Mouse (Mus musculus) liver, embryonic 12.5 days (tissue): ENCODE measurements at regions not wholly inside any gene's neighbourhood (a gene's known extent, or its start where the extent isn't known, plus 50 kb on each side); places are given as distances from the start of the nearest gene placed in this dataset.

Experiments
- ATAC-seq: fragments of 200-750 bp; cut with Nextera tagmentation; 2 replicates; pipeline ENCODE4 v1.8.0; 2017; ENCODE audit warnings: moderate number of reproducible peaks, mild to moderate bottlenecking, moderate library complexity
- H3K27ac ChIP-seq: fragments of 300-500 bp; sonication (generic); 2 replicates; pipeline ENCODE4 v1.5.1; 2016; ENCODE audit warnings: mild to moderate bottlenecking
- H3K27me3 ChIP-seq: fragments of 300-500 bp; sonication (generic); replicated peaks from 2 replicates; pipeline ENCODE4 v1.6.1; 2016; ENCODE audit warnings: mild to moderate bottlenecking, moderate library complexity
- H3K36me3 ChIP-seq: fragments of 300-500 bp; sonication (generic); 2 replicates; pipeline ENCODE4 v1.6.1; 2016; ENCODE audit warnings: mild to moderate bottlenecking, moderate library complexity
- H3K4me1 ChIP-seq: fragments of 300-500 bp; sonication (generic); 2 replicates; pipeline ENCODE4 v1.6.1; 2016
- H3K4me2 ChIP-seq: fragments of 300-500 bp; sonication (generic); 2 replicates; pipeline ENCODE4 v1.6.1; 2016; ENCODE audit warnings: mild to moderate bottlenecking, moderate library complexity
- H3K4me3 ChIP-seq: fragments of 300-500 bp; sonication (generic); 2 replicates; pipeline ENCODE4 v1.5.1; 2016; ENCODE audit warnings: mild to moderate bottlenecking, moderate library complexity
- H3K9ac ChIP-seq: fragments of 300-500 bp; sonication (generic); 2 replicates; pipeline ENCODE4 v1.6.1; 2016; ENCODE audit warnings: mild to moderate bottlenecking, moderate library complexity
- H3K9me3 ChIP-seq: fragments of 300-500 bp; sonication (generic); replicated peaks from 2 replicates; pipeline ENCODE4 v1.6.1; 2016; ENCODE audit warnings: mild to moderate bottlenecking, moderate library complexity
- WGBS: fragments of 180-500 bp; shearing (Covaris S2); methylation state at CpG from one replicate; pipeline ENCODE4 v1.1.7; 2016; ENCODE audit not compliant: insufficient replicate concordance; 5-methylcytosine and 5-hydroxymethylcytosine counted together

GRCm38 (mm10) chr2:160048286-160048685 is 285.7 kb downstream of the Gm826 start:
- no peak overlapping the region for H3K27ac ChIP-seq
- no peaks in the 10 kb centered on the region for H3K9me3 ChIP-seq
- no peak for ATAC-seq
- no peak overlapping the region for H3K4me2 ChIP-seq
- 75% methylated on average over 9 of the region's 9 CpGs for WGBS
- no peaks in the 10 kb centered on the region for H3K36me3 ChIP-seq
- H3K9ac ChIP-seq: no peak overlapping the region
- no peaks in the 10 kb centered on the region for H3K27me3 ChIP-seq
- no peaks in the 10 kb centered on the region for H3K4me1 ChIP-seq
- H3K4me3 ChIP-seq: no peak overlapping the region

DNA sequence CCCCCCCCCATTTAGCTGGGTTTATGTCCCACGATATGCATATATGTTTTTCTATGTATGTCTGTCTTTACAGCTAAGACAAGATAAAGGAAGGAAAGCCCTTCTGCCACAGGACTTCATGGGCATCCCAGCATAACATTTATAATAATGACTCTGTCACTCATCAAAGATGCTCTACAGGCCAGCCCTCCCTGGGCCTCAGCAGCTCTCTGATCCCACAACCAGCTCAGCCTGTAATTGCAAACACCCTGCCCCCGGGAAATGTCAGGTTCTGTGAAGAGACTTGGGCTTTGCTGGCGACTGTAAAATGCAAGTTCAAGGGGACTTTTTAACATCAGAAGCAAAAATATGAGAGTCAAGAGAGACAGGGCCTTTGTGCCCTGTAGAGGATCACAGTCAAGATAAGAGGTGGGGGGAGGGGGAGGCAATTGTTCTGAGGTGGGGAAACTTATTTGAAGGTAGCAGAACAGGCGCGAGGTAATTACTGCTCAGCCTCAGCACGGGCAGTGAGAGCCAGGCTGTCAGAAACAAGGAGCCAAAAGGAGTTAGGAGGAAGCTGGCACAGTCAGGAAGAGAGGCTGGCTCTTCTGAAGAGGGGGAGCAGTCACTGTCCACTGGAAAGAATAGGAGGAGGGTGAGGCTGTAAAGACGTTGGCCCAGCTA is 286.9 kb downstream of the Gm826 start:
- H3K27me3 ChIP-seq: no peaks in the 10 kb centered on the region
- H3K4me3 ChIP-seq: no peak overlapping the region
- H3K27ac ChIP-seq: no peak overlapping the region
- no peaks in the 10 kb centered on the region for H3K4me1 ChIP-seq
- H3K4me2 ChIP-seq: no peak overlapping the region
- H3K9ac ChIP-seq: no peak overlapping the region
- H3K36me3 ChIP-seq: no peaks in the 10 kb centered on the region
- ATAC-seq: no peak
- H3K9me3 ChIP-seq: no peaks in the 10 kb centered on the region
- WGBS: 21% methylated on average over 7 of the region's 7 CpGs

- Histone ChIP-seq H3K36me3 (no peaks in the 10 kb centered on the region), H3K27ac (no peak overlapping the region), H3K27me3 (no peaks in the 10 kb centered on the region), H3K9ac (no peak overlapping the region), H3K4me3 (no peak overlapping the region), H3K9me3 (no peaks in the 10 kb centered on the region), H3K4me2 (no peak overlapping the region), H3K4me1 (no peaks in the 10 kb centered on the region)
- ATAC-seq: no peak
- WGBS: 57% methylated on average over 4 of the region's 4 CpGs
These were observed 289.4 kb downstream of the Gm826 start for GRCm38 (mm10) chr2:160044591-160044990.

- Histone ChIP-seq H3K36me3 (no peaks in the 10 kb centered on the region), H3K4me2 (no peak overlapping the region), H3K9ac (no peak overlapping the region), H3K4me3 (no peak overlapping the region), H3K9me3 (no peaks in the 10 kb centered on the region), H3K27ac (no peak overlapping the region), H3K4me1 (no peaks in the 10 kb centered on the region), H3K27me3 (no peaks in the 10 kb centered on the region)
- WGBS: 72% methylated on average over 2 of the region's 2 CpGs
- ATAC-seq: no peak
These were observed 289.8 kb downstream of the Gm826 start for GRCm38 (mm10) chr2:160044184-160044583.

DNA sequence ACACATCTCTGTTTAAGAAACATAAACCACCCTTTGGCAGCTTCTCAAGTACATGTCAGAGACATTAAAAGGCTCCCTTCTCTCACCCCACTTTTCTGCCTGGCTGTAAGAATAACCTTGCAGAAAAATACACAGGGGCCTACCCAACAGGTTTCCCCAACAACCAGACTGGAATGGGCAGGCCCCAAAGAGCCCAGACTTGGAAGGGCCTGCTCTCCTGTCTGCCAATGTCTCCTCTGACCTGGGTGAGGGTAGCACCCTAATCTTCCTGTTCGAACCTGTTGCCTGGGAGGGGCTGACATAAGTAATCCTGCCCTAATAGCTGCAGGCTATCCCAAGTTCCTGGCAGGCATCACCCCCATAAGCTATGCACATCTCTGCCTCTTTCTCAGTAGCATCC is 304.5 kb downstream of the Gm826 start:
- Histone ChIP-seq H3K27ac (no peak overlapping the region), H3K4me3 (no peak overlapping the region), H3K4me2 (no peak overlapping the region), H3K27me3 (no peaks in the 10 kb centered on the region), H3K9ac (no peak overlapping the region), H3K9me3 (no peaks in the 10 kb centered on the region), H3K36me3 (no peaks in the 10 kb centered on the region), H3K4me1 (no peaks in the 10 kb centered on the region)
- no peak for ATAC-seq
- 36% methylated on average over 1 of the region's 1 CpGs for WGBS

- 44% methylated on average over 2 of the region's 2 CpGs for WGBS
- H3K36me3 ChIP-seq: no peaks in the 10 kb centered on the region
- ATAC-seq: no peak
These were observed 305.5 kb downstream of the Gm826 start for GRCm38 (mm10) chr2:160028459-160028858.

DNA sequence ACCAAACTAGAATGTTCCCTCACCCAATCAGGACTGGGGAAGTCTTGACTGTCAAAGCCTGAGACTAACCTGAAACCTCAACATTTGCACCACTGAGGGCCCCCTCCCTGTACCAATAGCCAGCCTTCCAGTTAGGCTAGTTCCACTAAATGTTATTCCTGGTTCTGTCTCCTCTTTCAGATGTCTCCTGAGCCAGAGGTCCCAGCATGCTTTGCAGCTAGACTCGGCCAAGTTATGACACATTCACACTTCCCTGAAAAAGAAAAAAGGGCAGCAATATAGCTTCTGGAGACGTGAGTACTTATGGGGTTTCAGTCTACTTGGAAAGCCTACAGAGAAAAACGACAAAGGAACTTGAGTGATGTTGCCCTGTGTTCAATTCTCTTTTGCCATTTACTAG is 308.1 kb downstream of the Gm826 start:
- Histone ChIP-seq H3K9ac (no peak overlapping the region), H3K4me3 (no peak overlapping the region), H3K9me3 (no peaks in the 10 kb centered on the region), H3K27me3 (no peaks in the 10 kb centered on the region), H3K27ac (no peak overlapping the region), H3K4me2 (no peak overlapping the region), H3K4me1 (no peaks in the 10 kb centered on the region), H3K36me3 (no peaks in the 10 kb centered on the region)
- ATAC-seq: no peak
- 49% methylated on average over 3 of the region's 3 CpGs for WGBS

More at GRCm38 (mm10) chr2:160028459-160028858, 305.5 kb downstream of the Gm826 start:
- Histone ChIP-seq H3K27ac (no peak overlapping the region), H3K4me1 (no peaks in the 10 kb centered on the region), H3K27me3 (no peaks in the 10 kb centered on the region), H3K4me3 (no peak overlapping the region), H3K9ac (no peak overlapping the region), H3K9me3 (no peaks in the 10 kb centered on the region), H3K4me2 (no peak overlapping the region)

- WGBS: 59% methylated on average over 4 of the region's 4 CpGs
- no peak for ATAC-seq
- Histone ChIP-seq H3K27me3 (no peaks in the 10 kb centered on the region), H3K27ac (no peak overlapping the region), H3K4me1 (no peaks in the 10 kb centered on the region), H3K9ac (no peak overlapping the region), H3K4me2 (no peak overlapping the region), H3K9me3 (no peaks in the 10 kb centered on the region), H3K4me3 (no peak overlapping the region), H3K36me3 (no peaks in the 10 kb centered on the region)
These were observed 312.4 kb downstream of the Gm826 start for GRCm38 (mm10) chr2:160021541-160021940.

- Histone ChIP-seq H3K9ac (no peak overlapping the region), H3K4me2 (no peak overlapping the region), H3K36me3 (no peaks in the 10 kb centered on the region), H3K9me3 (no peaks in the 10 kb centered on the region), H3K4me3 (no peak overlapping the region), H3K27me3 (no peaks in the 10 kb centered on the region), H3K27ac (no peak overlapping the region), H3K4me1 (no peaks in the 10 kb centered on the region)
- no peak for ATAC-seq
- 73% methylated on average over 2 of the region's 2 CpGs for whole genome bisulfite sequencing
These were observed 313.1 kb downstream of the Gm826 start for GRCm38 (mm10) chr2:160020876-160021275.

DNA sequence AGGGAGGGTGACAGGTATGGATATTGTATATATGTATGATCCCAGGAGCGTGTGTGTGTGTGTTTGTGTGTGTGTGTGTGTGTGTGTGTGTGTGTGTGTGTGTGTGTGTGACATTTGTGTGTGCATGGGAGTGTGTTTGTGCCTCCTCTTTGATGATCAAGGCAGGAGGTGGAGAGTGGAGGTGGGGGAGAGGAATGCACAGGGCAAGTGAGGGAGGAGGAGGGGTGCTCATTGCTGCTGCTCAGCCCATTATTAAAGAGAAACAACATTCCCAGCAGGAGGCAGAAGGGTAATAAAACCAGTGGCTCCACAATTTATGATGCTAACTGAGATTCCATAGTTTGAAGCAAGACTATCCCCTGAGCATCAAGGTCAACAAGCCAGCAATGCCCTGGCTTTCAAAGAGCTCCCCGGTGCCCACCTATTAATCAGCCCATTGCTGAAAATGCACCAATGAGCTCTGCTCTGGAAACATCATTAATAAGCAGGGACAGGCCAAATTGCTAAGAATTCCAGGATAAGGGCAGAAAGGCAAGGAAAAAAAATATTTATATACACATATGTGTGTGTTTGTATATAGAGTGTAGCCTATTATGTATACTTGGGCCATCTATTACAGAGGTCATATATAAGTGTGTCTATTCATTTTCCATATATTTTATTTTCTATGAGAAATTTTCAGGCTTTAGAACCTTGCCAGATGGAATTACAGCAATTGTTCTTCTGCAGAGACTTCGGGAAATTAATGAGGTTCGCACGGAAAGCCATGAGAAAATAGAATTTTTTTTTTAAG is 316.7 kb downstream of the Gm826 start:
- H3K9me3 ChIP-seq: no peaks in the 10 kb centered on the region
- no peaks in the 10 kb centered on the region for H3K36me3 ChIP-seq
- no peak for ATAC-seq
- H3K9ac ChIP-seq: no peak overlapping the region
- H3K4me3 ChIP-seq: no peak overlapping the region
- H3K27ac ChIP-seq: no peak overlapping the region
- H3K27me3 ChIP-seq: no peaks in the 10 kb centered on the region
- H3K4me2 ChIP-seq: no peak overlapping the region
- H3K4me1 ChIP-seq: no peaks in the 10 kb centered on the region
- WGBS: 67% methylated on average over 5 of the region's 5 CpGs

- Histone ChIP-seq H3K9me3 (no peaks in the 10 kb centered on the region), H3K27me3 (no peaks in the 10 kb centered on the region), H3K4me1 (no peaks in the 10 kb centered on the region), H3K27ac (no peak overlapping the region), H3K9ac (no peak overlapping the region), H3K4me2 (no peak overlapping the region), H3K36me3 (no peaks in the 10 kb centered on the region), H3K4me3 (no peak overlapping the region)
- WGBS: 61% methylated on average over 6 of the region's 6 CpGs
- ATAC-seq: no peak
These were observed 322.5 kb downstream of the Gm826 start for GRCm38 (mm10) chr2:160011421-160011820.

DNA sequence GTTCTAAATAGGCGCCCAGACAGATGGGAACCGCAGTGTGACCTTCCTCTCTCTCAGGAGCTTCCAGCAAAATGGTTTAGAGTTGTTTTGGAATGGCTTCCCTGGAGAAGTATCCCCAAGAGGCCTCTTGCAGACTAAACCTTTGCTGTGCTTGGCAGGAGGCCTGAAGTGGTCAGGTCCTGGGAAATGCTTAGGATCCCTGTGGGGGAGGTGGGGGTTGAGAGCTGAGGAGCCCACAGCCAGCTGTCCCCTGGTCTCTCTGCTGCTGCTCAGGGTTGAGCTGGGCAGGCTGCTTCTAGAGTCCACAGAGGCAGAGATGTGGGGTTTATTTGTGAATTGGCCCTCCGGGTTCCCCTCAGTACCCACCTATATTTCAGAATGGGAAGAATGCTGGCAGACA is 331.3 kb downstream of the Gm826 start:
- no peak overlapping the region for H3K9ac ChIP-seq

More for the DNA sequence above, 331.3 kb downstream of the Gm826 start:
- Histone ChIP-seq H3K4me2 (no peak overlapping the region), H3K4me1 (no peaks in the 10 kb centered on the region), H3K27ac (no peak overlapping the region), H3K27me3 (no peaks in the 10 kb centered on the region), H3K36me3 (no peaks in the 10 kb centered on the region), H3K4me3 (no peak overlapping the region), H3K9me3 (no peaks in the 10 kb centered on the region)
- 54% methylated on average over 3 of the region's 3 CpGs for WGBS
- ATAC-seq: no peak
